Mouse (Mus musculus) cerebellum, adult 2 months (tissue): ENCODE results near the gene Enkd1.

Source experiments
- CTCF ChIP-seq: fragments of 200-500 bp; IDR thresholded peaks from 2 replicates; pipeline ENCODE4 v1.5.1; 2011; ENCODE audit warnings: low read depth, mild to moderate bottlenecking, control low read depth, low read length, moderate library complexity, borderline replicate concordance; ENCODE audit not compliant: insufficient read depth
- POLR2A ChIP-seq: fragments of 200-500 bp; IDR thresholded peaks from 2 replicates; pipeline ENCODE4 v1.6.1; 2011; ENCODE audit warnings: low read length, control low read depth, borderline replicate concordance; ENCODE audit not compliant: insufficient read depth

- TF ChIP-seq CTCF (no peak), POLR2A (no peak)
Observed at GRCm38 (mm10) chr8:105699488-105700215, 8.4 kb downstream of the Enkd1 start.
